Mouse (Mus musculus): ENCODE measurements at regions not wholly inside any gene's neighbourhood (a gene's known extent, or its start where the extent isn't known, plus 50 kb on each side); places are given as distances from the start of the nearest gene placed in this dataset.

- Histone ChIP-seq H3K27ac (replicated peaks; ENCODE audit: low read depth, low read length) (no peak overlapping the region), H3K4me3 (ENCODE audit: insufficient read depth, low read depth, low read length) (no peak overlapping the region), H3K4me1 (ENCODE audit: control insufficient read depth, insufficient read depth, insufficient read length, low read length) (no peaks in the 10 kb centered on the region)
Measured at GRCm38 (mm10) chr5:111647686-111648200, 86.0 kb upstream of the Gm26897 start.

GRCm38 (mm10) chr5:111648481-111648880 is 85.2 kb upstream of the Gm26897 start:
- H3K4me1 ChIP-seq (ENCODE audit: control insufficient read depth, insufficient read depth, insufficient read length, low read length) = no peaks in the 10 kb centered on the region
- no peak overlapping the region for H3K4me3 ChIP-seq (ENCODE audit: insufficient read depth, low read depth, low read length)
- no peak overlapping the region for H3K27ac ChIP-seq (replicated peaks; ENCODE audit: low read depth, low read length)

GRCm38 (mm10) chr5:111649012-111649411 is 84.7 kb upstream of the Gm26897 start:
- no peaks in the 10 kb centered on the region for H3K4me1 ChIP-seq (ENCODE audit: control insufficient read depth, insufficient read depth, insufficient read length, low read length)
- no peak overlapping the region for H3K4me3 ChIP-seq (ENCODE audit: insufficient read depth, low read depth, low read length)
- no peak overlapping the region for H3K27ac ChIP-seq (replicated peaks; ENCODE audit: low read depth, low read length)

- no peak overlapping the region for H3K4me3 ChIP-seq (ENCODE audit: insufficient read depth, low read depth, low read length)
- no peak overlapping the region for H3K27ac ChIP-seq (replicated peaks; ENCODE audit: low read depth, low read length)
- no peaks in the 10 kb centered on the region for H3K4me1 ChIP-seq (ENCODE audit: control insufficient read depth, insufficient read depth, insufficient read length, low read length)
Measured at GRCm38 (mm10) chr5:111652472-111652871, 81.3 kb upstream of the Gm26897 start.

- Histone ChIP-seq H3K4me3 (ENCODE audit: insufficient read depth, low read depth, low read length) (no peak overlapping the region), H3K4me1 (ENCODE audit: control insufficient read depth, insufficient read depth, insufficient read length, low read length) (no peaks in the 10 kb centered on the region), H3K27ac (replicated peaks; ENCODE audit: low read depth, low read length) (no peak overlapping the region)
Measured at GRCm38 (mm10) chr5:111656436-111656835, 77.3 kb upstream of the Gm26897 start.

GRCm38 (mm10) chr5:111657759-111658429 is 75.8 kb upstream of the Gm26897 start:
- Histone ChIP-seq H3K27ac (replicated peaks; ENCODE audit: low read depth, low read length) (no peak overlapping the region), H3K4me3 (ENCODE audit: insufficient read depth, low read depth, low read length) (no peak overlapping the region), H3K4me1 (ENCODE audit: control insufficient read depth, insufficient read depth, insufficient read length, low read length) (no peaks in the 10 kb centered on the region)

- no peak overlapping the region for H3K4me3 ChIP-seq (ENCODE audit: insufficient read depth, low read depth, low read length)
- no peak overlapping the region for H3K27ac ChIP-seq (replicated peaks; ENCODE audit: low read depth, low read length)
- no peaks in the 10 kb centered on the region for H3K4me1 ChIP-seq (ENCODE audit: control insufficient read depth, insufficient read depth, insufficient read length, low read length)
Measured at GRCm38 (mm10) chr5:111659229-111659628, 74.5 kb upstream of the Gm26897 start.

GRCm38 (mm10) chr5:111660447-111660846 is 73.3 kb upstream of the Gm26897 start:
- Histone ChIP-seq H3K4me3 (ENCODE audit: insufficient read depth, low read depth, low read length) (no peak overlapping the region), H3K27ac (replicated peaks; ENCODE audit: low read depth, low read length) (no peak overlapping the region), H3K4me1 (ENCODE audit: control insufficient read depth, insufficient read depth, insufficient read length, low read length) (no peaks in the 10 kb centered on the region)

- Histone ChIP-seq H3K4me3 (ENCODE audit: insufficient read depth, low read depth, low read length) (no peak overlapping the region), H3K27ac (replicated peaks; ENCODE audit: low read depth, low read length) (no peak overlapping the region), H3K4me1 (ENCODE audit: control insufficient read depth, insufficient read depth, insufficient read length, low read length) (no peaks in the 10 kb centered on the region)
Measured at GRCm38 (mm10) chr5:111660968-111661367, 72.8 kb upstream of the Gm26897 start.

GRCm38 (mm10) chr5:111661971-111662370 is 71.8 kb upstream of the Gm26897 start:
- no peak overlapping the region for H3K4me3 ChIP-seq (ENCODE audit: insufficient read depth, low read depth, low read length)
- no peak overlapping the region for H3K27ac ChIP-seq (replicated peaks; ENCODE audit: low read depth, low read length)
- H3K4me1 ChIP-seq (ENCODE audit: control insufficient read depth, insufficient read depth, insufficient read length, low read length) = no peaks in the 10 kb centered on the region

- H3K4me3 ChIP-seq (ENCODE audit: insufficient read depth, low read depth, low read length) = no peak overlapping the region
- H3K27ac ChIP-seq (replicated peaks; ENCODE audit: low read depth, low read length) = no peak overlapping the region
Measured at GRCm38 (mm10) chr5:111663831-111664230, 69.9 kb upstream of the Gm26897 start.

GRCm38 (mm10) chr5:111665406-111665805 is 68.3 kb upstream of the Gm26897 start:
- no peak overlapping the region for H3K27ac ChIP-seq (replicated peaks; ENCODE audit: low read depth, low read length)
- H3K4me3 ChIP-seq (ENCODE audit: insufficient read depth, low read depth, low read length) = no peak overlapping the region
- H3K4me1 ChIP-seq (ENCODE audit: control insufficient read depth, insufficient read depth, insufficient read length, low read length) = no peaks in the 10 kb centered on the region

More at GRCm38 (mm10) chr5:111663831-111664230, 69.9 kb upstream of the Gm26897 start:
- no peaks in the 10 kb centered on the region for H3K4me1 ChIP-seq (ENCODE audit: control insufficient read depth, insufficient read depth, insufficient read length, low read length)

GRCm38 (mm10) chr5:111666007-111666406 is 67.7 kb upstream of the Gm26897 start:
- no peaks in the 10 kb centered on the region for H3K4me1 ChIP-seq (ENCODE audit: control insufficient read depth, insufficient read depth, insufficient read length, low read length)
- no peak overlapping the region for H3K27ac ChIP-seq (replicated peaks; ENCODE audit: low read depth, low read length)
- H3K4me3 ChIP-seq (ENCODE audit: insufficient read depth, low read depth, low read length) = no peak overlapping the region

- no peak overlapping the region for H3K4me3 ChIP-seq (ENCODE audit: insufficient read depth, low read depth, low read length)
- H3K4me1 ChIP-seq (ENCODE audit: control insufficient read depth, insufficient read depth, insufficient read length, low read length) = no peaks in the 10 kb centered on the region
- H3K27ac ChIP-seq (replicated peaks; ENCODE audit: low read depth, low read length) = no peak overlapping the region
Measured at GRCm38 (mm10) chr5:111667901-111668300, 65.8 kb upstream of the Gm26897 start.

- no peak overlapping the region for H3K4me3 ChIP-seq (ENCODE audit: insufficient read depth, low read depth, low read length)
- no peak overlapping the region for H3K27ac ChIP-seq (replicated peaks; ENCODE audit: low read depth, low read length)
- H3K4me1 ChIP-seq (ENCODE audit: control insufficient read depth, insufficient read depth, insufficient read length, low read length) = no peaks in the 10 kb centered on the region
Measured at GRCm38 (mm10) chr5:111669139-111669538, 64.6 kb upstream of the Gm26897 start.

GRCm38 (mm10) chr5:111671762-111672161 is 62.0 kb upstream of the Gm26897 start:
- no peak overlapping the region for H3K4me3 ChIP-seq (ENCODE audit: insufficient read depth, low read depth, low read length)
- no peak overlapping the region for H3K27ac ChIP-seq (replicated peaks; ENCODE audit: low read depth, low read length)
- H3K4me1 ChIP-seq (ENCODE audit: control insufficient read depth, insufficient read depth, insufficient read length, low read length) = peaks cover 5% of the 10 kb centered on the region; the same call in 1 of the 2 replicates
